7 mouse cellular contexts compared by ENCODE assay signal in genomic region chr11:9011348-9011747, GRCm38 (mm10). TPM values are rescaled to one million over a fixed set of nuclear protein-coding genes. Genes with fewer than 3 reads are reported as not detected.
DNase-seq lines count a peak whose midpoint lies in the region; ATAC-seq and TF ChIP-seq lines count a peak whose summit lies in the region.

No protein-coding gene starts in this region.

- H3K4me2 ChIP-seq in neural tube, embryonic 11.5 days (ENCODE audit: low read depth), result peak overlapping the region; percentile 81
- peak overlapping the region; percentile 69 for H3K4me2 ChIP-seq in limb, embryonic 12.5 days

- H3K9ac ChIP-seq in neural tube, embryonic 11.5 days (ENCODE audit: low read length), result peak overlapping the region; percentile 88
- H3K9ac ChIP-seq in limb, embryonic 12.5 days (replicated peaks), result peak overlapping the region; percentile 88

- H3K4me1 ChIP-seq in neural tube, embryonic 11.5 days (ENCODE audit: control insufficient read depth, insufficient read depth, low read length), result peaks cover 5% of the 10 kb centered on the region
- H3K4me1 ChIP-seq in embryonic fibroblast, embryonic 13.5 days (ENCODE audit: control insufficient read depth, insufficient read depth, low read length), result no peaks in the 10 kb centered on the region; the same call in 1 of the 2 replicates
- H3K4me1 ChIP-seq in limb, embryonic 12.5 days (replicated peaks), result peaks cover 9% of the 10 kb centered on the region
- 0 out of 2 replicates have a peak, but pooled peaks cover 2% of the 10 kb centered on the region for H3K4me1 ChIP-seq in small intestine, adult 2 months (ENCODE audit: control insufficient read depth, insufficient read depth, insufficient read length, low read length)

- H3K27me3 ChIP-seq in neural tube, embryonic 11.5 days (ENCODE audit: control insufficient read depth, insufficient read depth, low read length), result no peaks in the 10 kb centered on the region
- H3K27me3 ChIP-seq in limb, embryonic 12.5 days, result peaks cover 12% of the 10 kb centered on the region; the same call in 1 of the 2 replicates
- H3K27me3 ChIP-seq in small intestine, adult 2 months (ENCODE audit: control insufficient read depth, insufficient read depth, low read length), result peaks cover 5% of the 10 kb centered on the region; the same call in 1 of the 2 replicates

- H3K36me3 ChIP-seq in neural tube, embryonic 11.5 days (ENCODE audit: control insufficient read depth, insufficient read depth, low read length), result no peaks in the 10 kb centered on the region
- peaks cover 16% of the 10 kb centered on the region for H3K36me3 ChIP-seq in limb, embryonic 12.5 days
- peaks cover 3% of the 10 kb centered on the region for H3K36me3 ChIP-seq in small intestine, adult 2 months (ENCODE audit: control insufficient read depth, insufficient read depth, low read length)

- DNase-seq in neural tube, embryonic 11.5 days (ENCODE audit: low spot score), result no peak
- DNase-seq in neural tube, embryonic 10.5 days (ENCODE audit: extremely low spot score, low spot score), result no peak

- H3K27ac ChIP-seq in neural tube, embryonic 11.5 days (ENCODE audit: low read depth, low read length), result peak overlapping the region; percentile 80; the same call in 1 of the 2 replicates
- no peak overlapping the region for H3K27ac ChIP-seq in embryonic fibroblast, embryonic 13.5 days (ENCODE audit: insufficient read depth, low read length)
- peak overlapping the region; percentile 96 for H3K27ac ChIP-seq in limb, embryonic 12.5 days
- H3K27ac ChIP-seq in small intestine, adult 2 months (ENCODE audit: insufficient read depth, low read depth, low read length), result no peak overlapping the region

- no peak for TF ChIP-seq CTCF in embryonic fibroblast, embryonic 13.5 days (IDR thresholded peaks at IDR 0.05; ENCODE audit: borderline replicate concordance, insufficient read depth, low read length)
- TF ChIP-seq CTCF in small intestine, adult 2 months (IDR thresholded peaks at IDR 0.05; ENCODE audit: extremely low read depth, insufficient read length, insufficient replicate concordance, low read depth, low read length), result no peak

- no peak for TF ChIP-seq POLR2A in embryonic fibroblast, embryonic 13.5 days (IDR thresholded peaks at IDR 0.05; ENCODE audit: low read depth, low read length)
- no peak for TF ChIP-seq POLR2A in small intestine, adult 2 months (IDR thresholded peaks at IDR 0.05; ENCODE audit: low read depth, low read length)

- H3K9me3 ChIP-seq in neural tube, embryonic 11.5 days (ENCODE audit: control insufficient read depth, low read length), result no peaks in the 10 kb centered on the region
- no peaks in the 10 kb centered on the region for H3K9me3 ChIP-seq in limb, embryonic 12.5 days

- ATAC-seq in neural tube, embryonic 11.5 days (ENCODE audit: insufficient read depth, low FRiP score, low TSS enrichment), result peak; percentile 25
- ATAC-seq in limb, embryonic 12.5 days (ENCODE audit: insufficient number of reproducible peaks, insufficient read depth, low FRiP score, low TSS enrichment, low read depth), result peak; percentile 21; the same call in 1 of the 2 replicates
- no peak; the same call in 1 of the 2 replicates for ATAC-seq in erythroid progenitor cell, adult 5-6 weeks (replicated peaks; ENCODE audit: low FRiP score, poor library complexity, severe bottlenecking)
- no peak for ATAC-seq in activated CD4-positive, CD25-positive, alpha-beta regulatory T cell, adult 4 months

- H3K4me3 ChIP-seq in neural tube, embryonic 11.5 days (ENCODE audit: low read depth, low read length), result peak overlapping the region; percentile 68
- H3K4me3 ChIP-seq in embryonic fibroblast, embryonic 13.5 days (ENCODE audit: insufficient read depth, low read length), result peak overlapping the region; percentile 86
- H3K4me3 ChIP-seq in limb, embryonic 12.5 days (replicated peaks), result peak overlapping the region; percentile 72
- H3K4me3 ChIP-seq in small intestine, adult 2 months (ENCODE audit: low read depth, low read length), result peak overlapping the region; percentile 88

- WGBS in neural tube, embryonic 11.5 days, result 3% methylated on average over 3 of the region's 3 CpGs
- WGBS in limb, embryonic 12.5 days, result 0% methylated on average over 3 of the region's 3 CpGs
- under 1% methylated on average over 3 of the region's 3 CpGs for WGBS in small intestine, adult 2 months

RNA-seq across cellular contexts. Expression of gene Hus1, which starts 0.4 kb away (rescaled TPM):
- polyA plus RNA-seq in neural tube, embryonic 11.5 days (2014; fragmentation: Nextera tagmentation; extraction: Ambion mirVana), result 18.7 and 23.3 TPM in 2 replicates
- polyA plus RNA-seq in embryonic fibroblast, embryonic 13.5 days (2011; ENCODE audit: insufficient read length, low read depth, missing spikeins), result 8.8 and 15.4 TPM in 2 replicates
- polyA plus RNA-seq in limb, embryonic 12.5 days (2016; fragmentation: Nextera tagmentation; extraction: Ambion mirVana), result 17.1 and 17.6 TPM in 2 replicates
- polyA plus RNA-seq in small intestine, adult 2 months (2012; rRNA removed), result 1.7 and 1.9 TPM in 2 replicates
- total RNA-seq in erythroid progenitor cell, adult 5-6 weeks (2015; ENCODE audit: low replicate concordance), result 7.2 and 16.3 TPM in 2 replicates
- total RNA-seq in erythroid progenitor cell, adult 5-6 weeks (2017; ENCODE audit: low replicate concordance), result 6.5 and 8.5 TPM in 2 replicates
- 1 to 10 TPM; 6.9 to 7.6 TPM for polyA plus RNA-seq in activated CD4-positive, CD25-positive, alpha-beta regulatory T cell, adult 4 months (2017; shearing (Covaris generic))

RNA-seq across cellular contexts. Expression of gene Gm11992, which starts 37.0 kb away (rescaled TPM):
- polyA plus RNA-seq in neural tube, embryonic 11.5 days (2014; fragmentation: Nextera tagmentation; extraction: Ambion mirVana), result 0.38 and 0.46 TPM in 2 replicates
- polyA plus RNA-seq in embryonic fibroblast, embryonic 13.5 days (2011; ENCODE audit: insufficient read length, low read depth, missing spikeins), result not detected in 2 replicates
- polyA plus RNA-seq in limb, embryonic 12.5 days (2016; fragmentation: Nextera tagmentation; extraction: Ambion mirVana), result 0.09 and 0.14 TPM in 2 replicates
- polyA plus RNA-seq in small intestine, adult 2 months (2012; rRNA removed), result 0.88 and 1.3 TPM in 2 replicates
- total RNA-seq in erythroid progenitor cell, adult 5-6 weeks (2015; ENCODE audit: low replicate concordance), result not detected in 2 replicates
- not detected in 2 replicates for total RNA-seq in erythroid progenitor cell, adult 5-6 weeks (2017; ENCODE audit: low replicate concordance)
- not detected for polyA plus RNA-seq in activated CD4-positive, CD25-positive, alpha-beta regulatory T cell, adult 4 months (2017; shearing (Covaris generic))

RNA-seq across cellular contexts. Expression of gene Sun3, which starts 37.4 kb away (rescaled TPM):
- polyA plus RNA-seq in neural tube, embryonic 11.5 days (2014; fragmentation: Nextera tagmentation; extraction: Ambion mirVana), result 0.20 TPM in 1 of 2 replicates, not detected in the other
- polyA plus RNA-seq in embryonic fibroblast, embryonic 13.5 days (2011; ENCODE audit: insufficient read length, low read depth, missing spikeins), result not detected in 2 replicates
- polyA plus RNA-seq in limb, embryonic 12.5 days (2016; fragmentation: Nextera tagmentation; extraction: Ambion mirVana), result not detected in 2 replicates
- 0.10 TPM in 1 of 2 replicates, not detected in the other for polyA plus RNA-seq in small intestine, adult 2 months (2012; rRNA removed)
- total RNA-seq in erythroid progenitor cell, adult 5-6 weeks (2015; ENCODE audit: low replicate concordance), result not detected in 2 replicates
- total RNA-seq in erythroid progenitor cell, adult 5-6 weeks (2017; ENCODE audit: low replicate concordance), result not detected in 2 replicates
- polyA plus RNA-seq in activated CD4-positive, CD25-positive, alpha-beta regulatory T cell, adult 4 months (2017; shearing (Covaris generic)), result not detected

RNA-seq across cellular contexts. Expression of gene Pkd1l1, which starts 38.3 kb away (rescaled TPM):
- polyA plus RNA-seq in neural tube, embryonic 11.5 days (2014; fragmentation: Nextera tagmentation; extraction: Ambion mirVana), result 0.25 and 0.27 TPM in 2 replicates
- not detected in 2 replicates for polyA plus RNA-seq in embryonic fibroblast, embryonic 13.5 days (2011; ENCODE audit: insufficient read length, low read depth, missing spikeins)
- 0.04 and 0.05 TPM in 2 replicates for polyA plus RNA-seq in limb, embryonic 12.5 days (2016; fragmentation: Nextera tagmentation; extraction: Ambion mirVana)
- polyA plus RNA-seq in small intestine, adult 2 months (2012; rRNA removed), result 0.01 TPM in 1 of 2 replicates, not detected in the other
- 4.7 and 5.4 TPM in 2 replicates for total RNA-seq in erythroid progenitor cell, adult 5-6 weeks (2015; ENCODE audit: low replicate concordance)
- total RNA-seq in erythroid progenitor cell, adult 5-6 weeks (2017; ENCODE audit: low replicate concordance), result 1.7 and 7.8 TPM in 2 replicates
- not detected for polyA plus RNA-seq in activated CD4-positive, CD25-positive, alpha-beta regulatory T cell, adult 4 months (2017; shearing (Covaris generic))

Comparison
In these comparisons a context has a peak if more than half of its experiments do, and no peak if none do; other contexts are left out.
1. ATAC-seq: peak in neural tube, embryonic 11.5 days (single experiment) and limb, embryonic 12.5 days (single experiment); none in erythroid progenitor cell, adult 5-6 weeks (single experiment) and activated CD4-positive, CD25-positive, alpha-beta regulatory T cell, adult 4 months (single experiment).
2. H3K27ac ChIP-seq: peak in neural tube, embryonic 11.5 days (single experiment) and limb, embryonic 12.5 days (single experiment); none in embryonic fibroblast, embryonic 13.5 days (single experiment) and small intestine, adult 2 months (single experiment).
3. Peak in every context shown above with its lines, with median percentiles within 50 percentile points of each other: H3K4me3 ChIP-seq.